Mouse (Mus musculus) ovary, postnatal 10 days (tissue): ENCODE measurements around the gene Morn3.
A peak's percentile ranks its signal among the peaks of the same experiment; 100 is the strongest.

Experiments used
- DNase-seq: peaks from one replicate; pipeline ENCODE4 v3.0.0; 2022; ENCODE audit warnings: low spot score

Gene Morn3

DNA sequence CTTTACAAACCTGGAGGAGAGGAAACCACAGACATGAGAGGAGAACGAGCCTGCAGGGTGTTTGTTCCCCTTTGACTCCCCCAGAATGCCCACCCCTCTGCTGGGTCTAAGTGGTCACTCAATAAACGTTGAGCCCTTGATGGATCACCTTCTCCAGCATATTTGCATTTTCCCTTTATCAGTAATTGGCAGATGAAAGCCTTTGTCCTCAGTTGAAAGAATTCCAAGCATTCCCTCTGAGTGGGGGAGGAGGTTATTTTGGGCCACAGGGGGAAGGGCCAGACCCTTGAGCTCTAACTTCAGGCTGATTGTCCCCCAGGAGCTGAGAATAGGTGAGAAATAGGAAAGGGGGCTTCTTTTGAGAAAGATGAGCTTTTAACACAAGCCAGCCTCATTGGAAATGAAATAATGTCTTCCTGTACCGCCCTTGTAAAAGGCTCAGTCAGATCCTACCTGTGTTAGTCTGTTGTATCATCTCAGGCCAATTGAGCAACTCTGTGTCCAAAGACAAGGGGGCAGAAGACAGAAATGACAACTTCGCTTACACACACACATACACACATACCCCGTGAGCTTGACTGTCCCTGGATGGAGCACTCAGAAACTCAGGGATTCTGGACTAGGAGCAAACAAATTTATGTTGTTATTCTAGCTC lies 55.3 kb downstream of the Morn3 start:
- DNase-seq = no peak

DNA sequence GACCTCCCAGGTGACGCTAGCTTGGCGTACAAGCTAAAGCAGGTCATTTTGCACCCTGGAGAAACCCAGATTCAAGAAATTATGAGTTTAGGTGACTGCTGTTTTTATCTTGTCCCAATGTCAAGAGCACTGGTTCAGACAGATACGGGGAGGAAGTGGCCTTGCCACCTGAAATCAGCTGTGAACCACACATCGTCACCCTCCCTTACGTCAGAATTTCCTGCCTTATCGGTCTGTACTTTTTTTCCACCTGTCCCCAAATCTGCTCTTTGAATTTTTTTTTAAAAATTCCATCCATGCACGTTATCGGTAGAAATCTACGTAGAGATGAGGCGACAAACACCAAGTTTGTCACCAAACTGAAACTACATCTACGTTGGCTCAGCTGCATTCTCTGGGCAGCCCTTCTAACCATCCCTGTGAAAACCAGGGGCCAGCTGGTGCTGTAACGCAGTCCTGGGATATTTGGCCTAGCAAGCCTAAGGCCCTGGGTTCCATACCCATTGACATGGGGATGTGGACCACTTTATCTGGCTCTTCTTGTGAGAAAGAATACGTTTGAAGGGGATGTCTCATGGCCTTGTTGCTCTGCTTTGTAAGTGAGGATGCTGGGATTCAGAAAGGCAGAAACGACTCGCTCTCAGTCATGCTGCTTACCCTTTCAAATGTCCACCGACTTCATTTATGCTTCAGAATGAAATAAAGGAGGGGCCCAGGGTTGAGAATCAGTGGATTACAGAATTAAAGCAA lies 56.2 kb downstream of the Morn3 start:
- no peak for DNase-seq

DNA sequence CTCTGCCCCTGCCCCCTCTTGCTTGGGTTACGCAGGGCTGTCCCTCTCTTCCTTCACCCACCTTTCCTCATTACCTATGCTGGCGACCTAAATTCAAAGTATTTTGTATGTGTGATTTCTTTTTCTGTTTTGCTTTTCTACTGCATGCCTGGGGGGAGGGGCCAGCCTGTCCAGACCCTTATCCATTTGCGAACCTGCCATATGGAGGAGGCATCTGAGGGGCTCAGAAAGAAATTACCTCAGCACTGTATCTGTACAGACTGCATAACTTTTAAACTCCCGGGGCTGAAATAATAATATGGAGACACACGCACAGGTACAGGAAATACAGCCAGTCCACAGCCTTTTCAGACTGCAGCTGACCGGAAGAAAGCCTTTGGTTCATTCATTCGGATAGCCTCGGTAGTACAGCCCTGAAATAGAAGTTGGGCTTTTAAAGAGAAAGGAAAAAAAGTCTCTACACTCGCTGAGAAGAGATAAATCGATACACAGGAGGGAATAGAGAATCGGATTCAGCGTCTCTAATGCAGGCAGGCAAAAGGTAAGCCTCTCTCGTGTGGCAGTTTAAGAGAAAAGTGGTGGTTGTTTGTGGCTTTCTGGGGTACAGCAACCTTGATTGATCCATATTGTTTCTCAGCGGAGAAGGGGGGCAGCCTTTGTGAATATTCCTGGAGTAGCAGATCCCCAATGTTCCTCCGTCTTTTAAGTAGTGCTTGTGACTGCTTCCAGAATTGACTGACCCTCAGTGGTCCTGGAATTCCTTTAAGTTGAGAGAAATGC lies 57.1 kb downstream of the Morn3 start, which contains the start of gene Kdm2b:
Gene Kdm2b, minus strand, starts transcription at position 273 of the 780 bp plus-strand sequence.
- DNase-seq = no peak

DNA sequence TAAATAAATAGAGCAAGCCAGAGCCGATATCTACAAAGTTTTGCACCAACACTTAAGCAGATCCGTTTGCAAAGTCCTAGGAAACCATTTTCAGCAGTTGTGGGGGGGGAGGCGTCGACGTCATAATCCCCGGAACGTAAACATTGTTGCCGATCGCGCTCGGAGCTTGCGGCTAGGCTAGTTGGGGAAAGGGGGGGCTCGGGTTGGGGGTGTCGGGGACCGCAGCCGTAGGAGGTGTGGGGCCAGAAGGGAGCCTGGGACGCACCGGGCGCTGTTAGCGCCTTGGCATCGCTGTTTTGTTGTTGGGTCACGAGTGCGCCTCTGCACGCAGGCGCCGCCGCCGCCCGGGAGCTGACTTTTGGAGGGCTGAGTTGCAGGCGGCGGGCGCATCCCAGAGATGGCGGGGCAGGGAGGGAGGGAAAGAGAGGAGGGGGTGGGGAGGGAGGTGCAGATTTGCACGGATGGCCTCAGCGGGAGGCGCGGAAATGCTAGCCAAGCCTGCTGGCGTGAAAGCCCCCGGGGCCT lies 57.8 kb downstream of the Morn3 start:
- DNase-seq = peak; percentile 58

DNA sequence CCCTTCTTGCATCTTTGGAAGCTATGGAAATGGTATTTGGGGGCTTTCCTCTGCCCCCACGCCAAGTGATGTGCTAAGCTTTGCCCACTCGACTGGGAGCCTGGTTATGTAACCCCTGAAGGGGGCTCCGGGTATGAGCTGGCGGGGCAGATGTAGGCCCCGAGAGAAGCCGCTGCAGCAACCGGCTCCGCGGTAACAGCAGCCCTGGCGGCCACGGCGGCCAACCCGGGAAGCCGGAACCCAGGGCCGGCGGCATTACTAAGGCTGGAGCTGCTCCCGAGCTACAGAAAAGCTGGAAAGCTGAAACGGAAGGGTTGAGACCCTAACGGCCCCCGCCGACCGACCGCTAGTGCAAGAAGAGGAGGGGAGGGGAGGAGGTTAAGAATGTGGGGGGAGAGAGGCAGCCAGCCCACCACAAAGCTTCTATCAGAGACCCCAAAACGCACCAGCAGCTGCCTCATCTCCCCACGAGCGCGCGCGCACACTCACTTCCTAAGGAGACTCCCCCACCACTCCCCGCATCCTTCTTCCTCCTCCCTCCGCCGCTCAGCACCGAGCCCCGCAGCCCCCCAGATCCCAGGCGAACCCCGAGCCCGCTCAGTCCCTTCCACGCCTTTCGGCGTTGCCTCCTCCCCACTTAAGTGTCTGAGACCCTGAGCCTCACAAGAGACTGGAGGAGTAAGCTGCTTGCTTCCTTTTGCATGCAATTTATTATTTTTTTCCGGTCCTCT lies 58.6 kb downstream of the Morn3 start:
- peak; percentile 41 for DNase-seq

DNA sequence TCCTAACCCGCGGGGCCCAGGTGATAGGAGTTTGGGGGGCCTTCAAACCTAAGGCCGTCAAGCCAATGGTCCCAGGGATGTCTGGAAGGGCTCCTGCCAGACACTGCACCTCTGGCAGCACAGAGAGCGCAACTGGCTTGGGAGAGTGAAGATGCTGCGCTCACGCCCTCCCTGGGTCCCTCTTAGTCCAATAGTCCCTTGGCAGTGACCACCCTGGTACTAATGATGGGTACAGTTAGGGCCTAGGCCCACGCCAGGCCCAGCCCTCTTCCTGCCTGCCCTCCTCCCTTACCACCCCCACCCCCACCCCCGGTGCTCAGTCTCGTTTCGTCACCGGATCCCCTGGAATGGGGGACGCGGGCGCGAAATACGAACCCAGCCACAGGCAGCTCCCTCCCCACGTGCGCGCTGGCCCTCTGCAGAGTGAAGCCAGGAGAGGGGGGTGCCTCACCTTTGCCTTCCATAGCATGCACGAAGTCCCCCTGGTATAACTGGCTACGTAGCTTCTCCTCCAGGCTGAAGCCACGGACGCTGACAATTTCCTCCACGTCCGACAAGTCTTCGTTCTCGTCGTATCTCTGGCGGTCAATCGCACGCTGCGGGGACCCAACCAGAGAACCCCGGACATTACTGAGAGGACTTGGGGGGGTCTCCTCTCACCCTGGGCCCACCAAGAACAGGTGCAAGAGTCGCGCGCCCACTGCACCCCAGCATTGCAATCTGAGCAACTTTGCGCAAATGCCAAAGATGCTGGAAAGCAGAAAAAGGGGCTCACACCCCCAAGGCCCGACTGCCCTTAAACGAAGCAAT lies 59.4 kb downstream of the Morn3 start:
- no peak for DNase-seq

DNA sequence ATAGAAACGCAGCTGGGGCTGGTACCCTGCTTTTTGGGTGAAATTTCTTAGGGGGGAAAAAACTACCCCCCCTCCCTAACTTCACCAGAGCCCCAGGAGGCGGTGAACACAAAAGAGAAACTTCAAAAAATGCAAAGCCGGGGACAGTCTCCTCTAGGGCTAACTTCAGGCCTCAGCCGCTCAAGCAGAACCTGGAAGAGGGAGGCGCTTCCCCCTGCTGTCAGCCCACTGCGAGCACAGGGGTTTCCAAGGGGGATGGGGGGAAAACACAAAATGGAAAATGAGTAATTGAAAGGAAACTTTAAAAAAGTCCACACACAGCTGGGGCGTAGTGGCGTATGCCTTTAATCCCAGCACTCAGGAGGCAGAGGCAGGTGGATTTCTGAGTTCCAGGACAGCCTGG lies 60.7 kb downstream of the Morn3 start:
- DNase-seq = no peak
